Mouse (Mus musculus) midbrain, embryonic 11.5 days (tissue): Measurements from ENCODE around the gene Ccdc149. TPM values are rescaled to one million over a fixed set of nuclear protein-coding genes. Genes with fewer than 3 reads are reported as not detected.

ENCODE experiments used
- ATAC-seq: fragments of 200-750 bp; cut with Nextera tagmentation; 2 replicates; pipeline ENCODE4 v1.8.0; 2017; ENCODE audit warnings: moderate TSS enrichment, moderate library complexity; ENCODE audit not compliant: low FRiP score
- DNase-seq: peaks from one replicate; pipeline ENCODE4 v3.0.0; 2015; ENCODE audit warnings: low spot score; ENCODE audit errors: missing footprints
- H3K27ac ChIP-seq: fragments of 300-500 bp; sonication (generic); 2 replicates; pipeline ENCODE4 v1.5.1; 2014; ENCODE audit warnings: low read depth, low read length
- H3K27me3 ChIP-seq: fragments of 300-500 bp; sonication (generic); 2 replicates; pipeline ENCODE4 v1.6.1; 2014; ENCODE audit warnings: mild to moderate bottlenecking, low read length, moderate library complexity, mixed read lengths; ENCODE audit not compliant: control insufficient read depth, insufficient read depth
- H3K36me3 ChIP-seq: fragments of 300-500 bp; sonication (generic); 2 replicates; pipeline ENCODE4 v1.6.1; 2014; ENCODE audit warnings: mild to moderate bottlenecking, low read length, moderate library complexity, mixed read lengths; ENCODE audit not compliant: control insufficient read depth, insufficient read depth
- H3K4me1 ChIP-seq: fragments of 300-500 bp; sonication (generic); 2 replicates; pipeline ENCODE4 v1.6.1; 2014; ENCODE audit warnings: low read length; ENCODE audit not compliant: control insufficient read depth, insufficient read depth
- H3K4me2 ChIP-seq: fragments of 300-500 bp; sonication (generic); 2 replicates; pipeline ENCODE4 v1.6.1; 2014; ENCODE audit warnings: mild to moderate bottlenecking, moderate library complexity
- H3K4me3 ChIP-seq: fragments of 300-500 bp; sonication (generic); 2 replicates; pipeline ENCODE4 v1.5.1; 2014; ENCODE audit warnings: low read depth, low read length
- H3K9ac ChIP-seq: fragments of 300-500 bp; sonication (generic); 2 replicates; pipeline ENCODE4 v1.6.1; 2014; ENCODE audit warnings: low read length
- H3K9me3 ChIP-seq: fragments of 300-500 bp; sonication (generic); 2 replicates; pipeline ENCODE4 v1.6.1; 2016; ENCODE audit warnings: low read length; ENCODE audit not compliant: control insufficient read depth
- WGBS: fragments of 180-500 bp; shearing (Covaris S2); extraction: QIAGEN DNeasy Blood & Tissue Kit; methylation state at CpG from one replicate; pipeline ENCODE4 v1.1.7; 2014; 5-methylcytosine and 5-hydroxymethylcytosine counted together
- polyA plus RNA-seq: library from polyadenylated mRNA; unstranded; fragments of >200 nt; fragmentation: Nextera tagmentation; extraction: Ambion mirVana; gene quantifications from 2 replicates; pipeline ENCODE4 v1.2.1, GENCODE M21; 2014

The Ccdc149 gene
- polyA plus RNA-seq, 1 experiment from 2014 or later: 2.4 TPM

- H3K4me2 ChIP-seq: no peak overlapping the region
- no peaks in the 10 kb centered on the region for H3K36me3 ChIP-seq
- no peak overlapping the region for H3K9ac ChIP-seq
- no peaks in the 10 kb centered on the region for H3K27me3 ChIP-seq
- ATAC-seq (no peak), DNase-seq (no peak)
- H3K27ac ChIP-seq: no peak overlapping the region
- H3K4me1 ChIP-seq: no peaks in the 10 kb centered on the region
- 68% methylated on average over 13 of the region's 14 CpGs for WGBS
- H3K4me3 ChIP-seq: no peak overlapping the region
- H3K9me3 ChIP-seq: no peaks in the 10 kb centered on the region
These were observed 24.4 kb upstream of the Ccdc149 start for GRCm38 (mm10) chr5:52495671-52496070.

- 87% methylated on average over 6 of the region's 6 CpGs for WGBS
- ATAC-seq: no peak
- peak; percentile 73 for DNase-seq
- Histone ChIP-seq H3K4me2 (no peak overlapping the region), H3K9ac (no peak overlapping the region), H3K4me3 (no peak overlapping the region), H3K4me1 (no peaks in the 10 kb centered on the region), H3K27me3 (no peaks in the 10 kb centered on the region), H3K9me3 (no peaks in the 10 kb centered on the region), H3K36me3 (no peaks in the 10 kb centered on the region), H3K27ac (no peak overlapping the region)
These were observed 20.2 kb upstream of the Ccdc149 start for GRCm38 (mm10) chr5:52491496-52491895.

- ATAC-seq (no peak), DNase-seq (no peak)
- Histone ChIP-seq H3K4me2 (no peak overlapping the region), H3K9ac (no peak overlapping the region), H3K27ac (no peak overlapping the region), H3K4me3 (no peak overlapping the region), H3K27me3 (no peaks in the 10 kb centered on the region), H3K4me1 (no peaks in the 10 kb centered on the region), H3K36me3 (no peaks in the 10 kb centered on the region), H3K9me3 (no peaks in the 10 kb centered on the region)
- 90% methylated on average over 13 of the region's 13 CpGs for WGBS
These were observed 16.5 kb upstream of the Ccdc149 start for GRCm38 (mm10) chr5:52487559-52488430.

- H3K9me3 ChIP-seq: no peaks in the 10 kb centered on the region; the same call in 1 of the 2 replicates
- peaks cover 8% of the 10 kb centered on the region for H3K4me1 ChIP-seq
- peak overlapping the region; percentile 60 for H3K9ac ChIP-seq
- peak overlapping the region; percentile 36 for H3K4me3 ChIP-seq
- peak overlapping the region; percentile 47; the same call in 1 of the 2 replicates for H3K27ac ChIP-seq
- DNase-seq (peak; percentile 89), ATAC-seq (peak; percentile 54)
- peak overlapping the region; percentile 59 for H3K4me2 ChIP-seq
- 11% methylated on average over 7 of the region's 7 CpGs for WGBS
- no peaks in the 10 kb centered on the region; the same call in 1 of the 2 replicates for H3K27me3 ChIP-seq
- no peaks in the 10 kb centered on the region for H3K36me3 ChIP-seq
These were observed 5.5 kb upstream of the Ccdc149 start for GRCm38 (mm10) chr5:52476826-52477225.

- Histone ChIP-seq H3K27me3 (no peaks in the 10 kb centered on the region; the same call in 1 of the 2 replicates), H3K9me3 (no peaks in the 10 kb centered on the region; the same call in 1 of the 2 replicates), H3K4me3 (peak overlapping the region; percentile 36), H3K4me1 (peaks cover 8% of the 10 kb centered on the region), H3K9ac (peak overlapping the region; percentile 60), H3K27ac (peak overlapping the region; percentile 47), H3K4me2 (peak overlapping the region; percentile 59), H3K36me3 (no peaks in the 10 kb centered on the region)
- WGBS: under 1% methylated on average over 23 of the region's 23 CpGs
- DNase-seq (peak; percentile 96), ATAC-seq (peak; percentile 88)
These were observed 5.0 kb upstream of the Ccdc149 start for GRCm38 (mm10) chr5:52476292-52476701.

- Histone ChIP-seq H3K9ac (no peak overlapping the region), H3K4me3 (no peak overlapping the region), H3K36me3 (no peaks in the 10 kb centered on the region), H3K27ac (no peak overlapping the region), H3K4me1 (peaks cover 10% of the 10 kb centered on the region), H3K4me2 (no peak overlapping the region), H3K27me3 (no peaks in the 10 kb centered on the region; the same call in 1 of the 2 replicates), H3K9me3 (no peaks in the 10 kb centered on the region; the same call in 1 of the 2 replicates)
- DNase-seq (no peak), ATAC-seq (no peak)
- WGBS: 84% methylated on average over 7 of the region's 7 CpGs
These were observed 2.7 kb upstream of the Ccdc149 start for GRCm38 (mm10) chr5:52473988-52474387.

GRCm38 (mm10) chr5:52470551-52470950 lies 770 bp downstream of the Ccdc149 start:
- Histone ChIP-seq H3K27me3 (no peaks in the 10 kb centered on the region; the same call in 1 of the 2 replicates), H3K4me3 (peak overlapping the region; percentile 68), H3K36me3 (no peaks in the 10 kb centered on the region), H3K9ac (peak overlapping the region; percentile 89; the same call in 1 of the 2 replicates), H3K27ac (no peak overlapping the region), H3K4me1 (peaks cover 2% of the 10 kb centered on the region; the same call in 1 of the 2 replicates), H3K9me3 (no peaks in the 10 kb centered on the region), H3K4me2 (peak overlapping the region; percentile 86)
- 50% methylated on average over 5 of the region's 5 CpGs for WGBS
- DNase-seq: no peak
- ATAC-seq: peak; percentile 35

GRCm38 (mm10) chr5:52467841-52468240 lies 3.5 kb downstream of the Ccdc149 start:
- no peak overlapping the region for H3K4me3 ChIP-seq
- H3K27ac ChIP-seq: no peak overlapping the region
- no peaks in the 10 kb centered on the region for H3K36me3 ChIP-seq

GRCm38 (mm10) chr5:52462447-52462846 lies 8.9 kb downstream of the Ccdc149 start:
- no peaks in the 10 kb centered on the region for H3K36me3 ChIP-seq
- DNase-seq (no peak), ATAC-seq (no peak)
- no peaks in the 10 kb centered on the region for H3K4me1 ChIP-seq
- H3K9me3 ChIP-seq: peaks cover 7% of the 10 kb centered on the region; the same call in 1 of the 2 replicates
- no peak overlapping the region for H3K4me2 ChIP-seq
- H3K27ac ChIP-seq: no peak overlapping the region
- no peak overlapping the region for H3K9ac ChIP-seq
- 84% methylated on average over 2 of the region's 2 CpGs for WGBS
- no peaks in the 10 kb centered on the region for H3K27me3 ChIP-seq
- H3K4me3 ChIP-seq: no peak overlapping the region

More at GRCm38 (mm10) chr5:52467841-52468240, 3.5 kb downstream of the Ccdc149 start:
- H3K4me1 ChIP-seq: peaks cover 2% of the 10 kb centered on the region; the same call in 1 of the 2 replicates
- H3K27me3 ChIP-seq: no peaks in the 10 kb centered on the region; the same call in 1 of the 2 replicates
- H3K9me3 ChIP-seq: peaks cover 7% of the 10 kb centered on the region; the same call in 1 of the 2 replicates
- DNase-seq (no peak), ATAC-seq (no peak)
- H3K4me2 ChIP-seq: no peak overlapping the region
- WGBS: 77% methylated on average over 3 of the region's 3 CpGs
- no peak overlapping the region for H3K9ac ChIP-seq
